Mouse (Mus musculus): ENCODE measurements around the gene 4931409K22Rik.

GRCm38 (mm10) chr5:24591796-24592470, 35.3 kb upstream of the 4931409K22Rik start:
- TF ChIP-seq CTCF (IDR thresholded peaks at IDR 0.05; ENCODE audit: borderline replicate concordance, control insufficient read depth, extremely low read depth, insufficient read depth, low read length, poor library complexity), result no peak
- TF ChIP-seq POLR2A (IDR thresholded peaks at IDR 0.05; ENCODE audit: control insufficient read depth, extremely low read depth, insufficient read depth, low read length, poor library complexity), result no peak
